Mouse (Mus musculus) G1E (cell line): Measurements from ENCODE around the gene Dhx37. TPM values are rescaled to one million over a fixed set of nuclear protein-coding genes. Genes with fewer than 3 reads are reported as not detected.
"Not testable (repeated sequence)": the region's sequence is repeated elsewhere in the genome, so short reads cannot be mapped to it uniquely, and the experiment has no call there.

ENCODE experiments used
- ATAC-seq: 2 replicates; pipeline ENCODE4 v1.8.0; 2016; ENCODE audit warnings: mild to moderate bottlenecking; ENCODE audit not compliant: insufficient number of reproducible peaks, poor library complexity, low FRiP score, severe bottlenecking; ENCODE audit errors: extremely low read depth
- DNase-seq: peaks from one replicate; pipeline ENCODE4 v3.0.0; 2012; ENCODE audit warnings: low spot score
- H3K27me3 ChIP-seq: 2 replicates; pipeline ENCODE4 v1.6.1; 2012; ENCODE audit warnings: mild to moderate bottlenecking, low read length, inconsistent platforms; ENCODE audit not compliant: insufficient read depth
- H3K36me3 ChIP-seq: replicated peaks from 2 replicates; pipeline ENCODE3; 2012; ENCODE audit warnings: mild to moderate bottlenecking, inconsistent platforms
- H3K4me1 ChIP-seq: 2 replicates; pipeline ENCODE4 v1.6.1; 2012; ENCODE audit warnings: low read depth, low read length, inconsistent platforms, mixed read lengths; ENCODE audit not compliant: insufficient read depth
- H3K4me3 ChIP-seq: 2 replicates; pipeline ENCODE4 v1.5.1; 2012; ENCODE audit warnings: low read depth, mild to moderate bottlenecking, inconsistent platforms, low read length, moderate library complexity, mixed read lengths
- H3K9me3 ChIP-seq: replicated peaks from 2 replicates; pipeline ENCODE4 v1.6.1; 2012; ENCODE audit warnings: inconsistent platforms
- CTCF ChIP-seq: IDR thresholded peaks from 2 replicates; pipeline ENCODE4 v1.5.1; 2012; ENCODE audit warnings: low read depth, low read length, inconsistent platforms, mixed read lengths
- GATA1 ChIP-seq: IDR thresholded peaks from 2 replicates; pipeline ENCODE4 v1.6.1; 2012; ENCODE audit warnings: borderline replicate concordance, low read length, inconsistent platforms, mixed read lengths
- GATA2 ChIP-seq: IDR thresholded peaks from 2 replicates; pipeline ENCODE4 v1.6.1; 2012; ENCODE audit warnings: low read depth, low read length, inconsistent platforms, borderline replicate concordance
- POLR2AphosphoS5 ChIP-seq: IDR thresholded peaks from 2 replicates; pipeline ENCODE4 v1.6.1; 2012; ENCODE audit warnings: low read depth, low read length, inconsistent platforms; ENCODE audit not compliant: insufficient replicate concordance
- TAL1 ChIP-seq: conservative IDR thresholded peaks from 2 replicates; pipeline ENCODE4 v1.6.1; 2012; ENCODE audit warnings: low read depth, low read length, inconsistent platforms, mixed read lengths
- polyA plus RNA-seq: library from polyadenylated mRNA; stranded (reverse); fragments of >175 nt; gene quantifications from 2 replicates; pipeline ENCODE4 v1.2.3, GENCODE M21; 2012
- total RNA-seq, 2 experiments: library from RNA; stranded (forward) in 1 of 2; stranded (reverse) in 1 of 2; fragments of 200-1000 nt in 1 of 2; fragments of >200 nt in 1 of 2; fragmentation: Nextera tagmentation in 1 of 2; gene quantifications; 2 replicates each; pipeline ENCODE4 v1.2.3; 2014 to 2017

The Dhx37 gene
- total and polyA plus RNA-seq, 3 experiments, result 29.0 to 112 (median 32.2) TPM

- Histone ChIP-seq H3K4me1 (peaks cover 24% of the 10 kb centered on the region), H3K36me3 (no peaks in the 10 kb centered on the region), H3K27me3 (peaks cover 17% of the 10 kb centered on the region), H3K9me3 (no peaks in the 10 kb centered on the region), H3K4me3 (no peak overlapping the region)
- no peak for ATAC-seq
- TF ChIP-seq GATA2 (no peak), TAL1 (no peak), GATA1 (no peak), POLR2AphosphoS5 (no peak), CTCF (no peak)
- DNase-seq, result no peak
Measured at GRCm38 (mm10) chr5:125400903-125401302, 33.0 kb downstream of the Dhx37 start.

- TF ChIP-seq GATA1 (no peak), GATA2 (no peak), CTCF (no peak), POLR2AphosphoS5 (no peak), TAL1 (no peak)
- no peak for ATAC-seq
- H3K9me3 ChIP-seq, result no peaks in the 10 kb centered on the region
- no peaks in the 10 kb centered on the region for H3K36me3 ChIP-seq
- H3K4me1 ChIP-seq, result peaks cover 43% of the 10 kb centered on the region
- H3K27me3 ChIP-seq, result peaks cover 4% of the 10 kb centered on the region
- H3K4me3 ChIP-seq, result peak overlapping the region; percentile 69; the same call in 1 of the 2 replicates
- no peak for DNase-seq
Measured at GRCm38 (mm10) chr5:125395008-125395407, 38.9 kb downstream of the Dhx37 start.

GRCm38 (mm10) chr5:125393622-125394603 lies 40.0 kb downstream of the Dhx37 start:
- Histone ChIP-seq H3K36me3 (peaks cover 3% of the 10 kb centered on the region), H3K4me3 (peak overlapping the region; percentile 69), H3K9me3 (no peaks in the 10 kb centered on the region), H3K27me3 (peaks cover 4% of the 10 kb centered on the region), H3K4me1 (peaks cover 43% of the 10 kb centered on the region)
- no peak for TF ChIP-seq POLR2AphosphoS5
- TF ChIP-seq GATA1, result no peak
- TF ChIP-seq CTCF, result no peak
- TF ChIP-seq GATA2, result no peak
- no peak for TF ChIP-seq TAL1
- DNase-seq (no peak), ATAC-seq (no peak)

GRCm38 (mm10) chr5:125392977-125393621 lies 40.8 kb downstream of the Dhx37 start:
- TF ChIP-seq GATA1 (no peak), GATA2 (no peak)
- Histone ChIP-seq H3K36me3 (peaks cover 11% of the 10 kb centered on the region), H3K9me3 (no peaks in the 10 kb centered on the region), H3K4me3 (peak overlapping the region; percentile 69), H3K27me3 (peaks cover 4% of the 10 kb centered on the region), H3K4me1 (peaks cover 47% of the 10 kb centered on the region)
- DNase-seq (peak; percentile 98), ATAC-seq (peak; percentile 89)

GRCm38 (mm10) chr5:125392618-125392976 lies 41.3 kb downstream of the Dhx37 start:
- TF ChIP-seq GATA1, result no peak
- no peak for TF ChIP-seq TAL1
- TF ChIP-seq POLR2AphosphoS5, result no peak
- TF ChIP-seq GATA2, result no peak
- TF ChIP-seq CTCF, result no peak
- peak overlapping the region; percentile 69; the same call in 1 of the 2 replicates for H3K4me3 ChIP-seq
- peaks cover 49% of the 10 kb centered on the region for H3K4me1 ChIP-seq
- H3K36me3 ChIP-seq, result peaks cover 13% of the 10 kb centered on the region
- ATAC-seq (0 out of 2 replicates have a peak, but pooled peaks have one; percentile 1), DNase-seq (no peak)
- H3K27me3 ChIP-seq, result peaks cover 4% of the 10 kb centered on the region
- H3K9me3 ChIP-seq, result no peaks in the 10 kb centered on the region

- H3K4me3 ChIP-seq, ATAC-seq, H3K27me3 ChIP-seq, H3K9me3 ChIP-seq, DNase-seq: not testable (repeated sequence)
- Histone ChIP-seq H3K4me1 (peaks cover 49% of the 10 kb centered on the region), H3K36me3 (peaks cover 13% of the 10 kb centered on the region)
Measured at GRCm38 (mm10) chr5:125392176-125392575, 41.7 kb downstream of the Dhx37 start.
